Mouse (Mus musculus) brain, embryonic 14.5 days (tissue): ENCODE measurements at regions not wholly inside any gene's neighbourhood (a gene's known extent, or its start where the extent isn't known, plus 50 kb on each side); places are given as distances from the start of the nearest gene placed in this dataset.

Experiments
- CTCF ChIP-seq: fragments of 200-500 bp; IDR thresholded peaks from 2 replicates; pipeline ENCODE4 v1.5.1; 2012; ENCODE audit warnings: inconsistent platforms, mild to moderate bottlenecking, moderate library complexity, borderline replicate concordance; ENCODE audit not compliant: insufficient read depth, insufficient read length; ENCODE audit errors: extremely low read depth
- POLR2A ChIP-seq: fragments of 200-500 bp; IDR thresholded peaks from 2 replicates; pipeline ENCODE4 v1.6.1; 2012; ENCODE audit warnings: mild to moderate bottlenecking, inconsistent platforms, borderline replicate concordance; ENCODE audit not compliant: poor library complexity, insufficient read depth, insufficient read length, severe bottlenecking; ENCODE audit errors: extremely low read depth

GRCm38 (mm10) chr5:133078390-133078789, 535.2 kb upstream of the Auts2 start:
- TF ChIP-seq CTCF (no peak), POLR2A (no peak)
